Mouse (Mus musculus) monocyte, adult 59 days (primary cell): ENCODE measurements around the gene Ago3. TPM values are rescaled to one million over a fixed set of nuclear protein-coding genes. Genes with fewer than 3 reads are reported as not detected.

Source experiments
- total RNA-seq, 2 experiments: library from RNA; stranded (reverse); gene quantifications; one replicate each; pipeline ENCODE4 v1.2.4; 2023

Gene Ago3
- 10 to 100 TPM; 20.6 to 24.5 TPM for total RNA-seq

GRCm38 (mm10) chr4:126429347-126430079, at the start of gene Ago3:
Gene Ago3, minus strand, starts transcription at chr4:126429556.

GRCm38 (mm10) chr4:126468285-126468901, 39.0 kb upstream of the Ago3 start, which contains the start of gene Ago1:
Gene Ago1, minus strand, starts transcription at chr4:126468583.

GRCm38 (mm10) chr4:126325281-126325861, 104.0 kb downstream of the Ago3 start, which contains the start of gene Tekt2:
Gene Tekt2, minus strand, starts transcription at chr4:126325688.

GRCm38 (mm10) chr4:126321111-126321853, 108.1 kb downstream of the Ago3 start, which contains the start of gene Adprhl2:
Gene Adprhl2, minus strand, starts transcription at chr4:126321703.

GRCm38 (mm10) chr4:126286492-126286891, 142.9 kb downstream of the Ago3 start, which contains the start of gene Col8a2:
Gene Col8a2, plus strand, starts transcription at chr4:126286793.

Other genes starting within 250 kb of the Ago3 start
- 100 to 1,000 TPM; 385 to 395 TPM for gene Thrap3, start 226.8 kb downstream of the Ago3 start, total RNA-seq
- gene Map7d1, start 173.2 kb downstream of the Ago3 start, total RNA-seq, result 100 to 1,000 TPM; 219 to 279 TPM
- gene Trappc3, start 167.2 kb downstream of the Ago3 start, total RNA-seq, result 10 to 100 TPM; 40.8 to 44.2 TPM
- gene Col8a2, start 142.8 kb downstream of the Ago3 start, total RNA-seq, result not detected
- 10 to 100 TPM; 17.9 to 23.4 TPM for gene Adprhl2, start 107.9 kb downstream of the Ago3 start, total RNA-seq
- not detected for gene Tekt2, start 103.9 kb downstream of the Ago3 start, total RNA-seq
- 10 to 100 TPM; 24.4 to 27.8 TPM for gene Ago1, start 39.0 kb upstream of the Ago3 start, total RNA-seq
- gene Ago4, start 103.9 kb upstream of the Ago3 start, total RNA-seq, result 10 to 100 TPM; 11.2 to 12.8 TPM
- 1 to 10 TPM; 2.0 to 7.0 TPM for gene Clspn, start 127.4 kb upstream of the Ago3 start, total RNA-seq
- gene 5730409E04Rik, start 180.3 kb upstream of the Ago3 start, total RNA-seq, result 1 to 10 TPM; 3.8 to 6.1 TPM
- gene Psmb2, start 248.1 kb upstream of the Ago3 start, total RNA-seq, result 100 to 1,000 TPM; 103 to 120 TPM